Mouse (Mus musculus) adipocyte (in vitro differentiated cells): ENCODE data around the gene Ergic1.
A peak's percentile ranks its signal among the peaks of the same experiment; 100 is the strongest.

ENCODE experiments used
- DNase-seq: peaks from one replicate; pipeline ENCODE4 v3.0.0-alpha.2; 2016; ENCODE audit warnings: low spot score

The Ergic1 gene

DNA sequence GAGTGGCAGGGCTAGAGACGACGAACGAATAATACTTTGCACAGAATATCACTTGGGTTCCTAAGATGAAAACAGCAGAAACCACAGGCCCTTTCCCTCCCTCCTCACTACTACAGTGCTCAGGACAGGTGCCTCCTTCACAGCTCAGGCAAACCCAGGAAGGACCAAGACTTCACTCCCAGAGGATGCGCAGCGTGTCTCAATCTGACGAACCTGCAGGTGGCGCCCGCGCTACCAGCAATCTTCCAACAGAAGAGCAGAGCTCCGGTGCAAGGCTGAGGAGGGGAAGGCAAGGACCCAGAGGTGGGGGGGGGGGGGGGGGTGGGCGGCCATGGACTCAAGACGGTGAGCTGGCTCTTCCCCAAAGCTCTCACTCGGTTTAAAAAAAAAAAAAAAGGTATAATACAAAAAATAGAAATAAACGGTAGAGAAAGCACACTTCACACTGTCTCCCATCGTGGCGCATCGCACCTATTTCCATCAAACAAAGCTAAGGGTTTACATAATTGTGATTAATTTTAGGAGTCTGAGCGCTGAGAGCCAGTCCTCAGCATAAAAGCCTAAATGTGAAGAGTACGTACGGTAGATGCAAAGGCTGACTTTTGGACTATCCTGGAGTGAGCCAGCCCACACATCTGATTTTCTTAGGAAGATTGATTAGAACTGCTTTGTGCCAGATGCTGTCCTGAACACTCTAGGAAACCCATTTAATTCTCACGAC lies 99.1 kb downstream of the Ergic1 start:
- peak; percentile 80 for DNase-seq

DNA sequence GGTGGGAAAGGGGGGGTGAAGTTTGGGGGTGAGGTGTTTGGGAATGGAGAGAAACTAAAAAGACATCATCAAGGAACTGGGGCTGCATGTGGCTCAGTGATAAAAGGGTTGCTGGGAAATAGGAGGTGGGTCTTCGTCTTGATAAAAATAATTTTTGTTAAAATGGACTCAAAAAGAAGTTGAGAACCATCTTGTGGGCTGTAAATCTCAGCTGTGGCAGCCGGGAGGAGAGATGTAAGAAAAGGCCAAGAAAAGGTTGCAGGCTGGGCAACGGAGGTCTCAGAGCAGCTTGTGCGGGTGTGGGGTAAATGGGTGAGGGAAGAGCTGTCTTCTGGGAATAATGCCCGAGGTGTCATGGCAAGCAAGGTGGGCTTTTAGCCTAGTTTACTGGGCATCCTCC lies 100.9 kb downstream of the Ergic1 start:
- no peak for DNase-seq

DNA sequence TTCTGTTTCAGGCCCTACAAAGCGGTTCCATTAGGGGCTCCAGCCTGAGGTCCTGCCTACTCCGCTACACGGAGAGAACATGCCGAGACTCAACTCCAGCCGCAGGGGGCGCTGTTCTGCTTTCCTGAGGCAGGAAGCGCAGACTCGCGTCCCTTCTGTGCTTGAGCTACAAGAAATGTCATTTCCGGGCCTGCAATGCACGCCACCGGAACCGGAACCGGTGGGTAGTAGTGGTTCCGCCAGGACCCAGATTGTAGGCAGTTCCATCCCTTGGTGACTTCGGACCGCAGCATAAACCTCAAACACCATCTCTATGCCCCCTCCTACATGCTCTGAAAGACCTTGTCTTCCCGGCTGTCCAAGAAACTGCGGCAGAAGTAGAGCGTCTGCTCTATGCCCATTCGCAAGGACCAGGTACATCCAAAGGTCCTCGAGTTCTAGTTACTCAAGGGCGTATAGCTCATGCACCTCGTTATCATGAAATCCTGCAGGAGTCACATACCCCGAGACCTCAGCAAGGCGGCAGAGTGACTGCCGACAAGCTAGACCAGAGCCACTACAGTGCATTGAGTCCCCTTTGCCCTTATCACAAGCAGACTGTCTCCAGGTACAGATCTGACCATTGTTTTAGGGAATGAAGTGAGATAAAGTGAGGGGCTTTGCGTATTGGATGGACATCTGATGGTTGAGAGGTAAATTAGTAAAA lies 101.8 kb downstream of the Ergic1 start, which contains the start of gene Atp6v0e:
Gene Atp6v0e, plus strand, starts transcription at position 254 of the 706 bp plus-strand sequence.
- peak; percentile 84 for DNase-seq

DNA sequence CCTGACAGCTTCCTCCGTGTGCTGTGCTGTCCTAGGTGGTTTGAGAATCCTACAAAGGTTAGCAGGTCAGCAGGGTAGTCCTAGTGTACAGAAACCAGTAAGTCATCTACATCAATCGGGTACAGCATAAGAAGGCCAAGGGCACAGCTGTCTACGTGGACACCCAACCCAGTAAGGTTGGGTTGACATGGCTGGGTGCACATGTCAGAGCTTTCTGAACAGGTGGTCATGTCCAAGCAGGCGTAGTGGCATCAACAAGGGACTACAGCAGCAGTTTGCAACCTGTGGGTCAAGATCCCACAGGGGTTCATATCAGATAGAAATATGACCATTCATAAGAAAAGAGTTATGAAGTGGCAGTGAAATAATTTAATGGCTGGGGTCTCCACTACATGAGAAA lies 104.3 kb downstream of the Ergic1 start:
- DNase-seq, result no peak

DNA sequence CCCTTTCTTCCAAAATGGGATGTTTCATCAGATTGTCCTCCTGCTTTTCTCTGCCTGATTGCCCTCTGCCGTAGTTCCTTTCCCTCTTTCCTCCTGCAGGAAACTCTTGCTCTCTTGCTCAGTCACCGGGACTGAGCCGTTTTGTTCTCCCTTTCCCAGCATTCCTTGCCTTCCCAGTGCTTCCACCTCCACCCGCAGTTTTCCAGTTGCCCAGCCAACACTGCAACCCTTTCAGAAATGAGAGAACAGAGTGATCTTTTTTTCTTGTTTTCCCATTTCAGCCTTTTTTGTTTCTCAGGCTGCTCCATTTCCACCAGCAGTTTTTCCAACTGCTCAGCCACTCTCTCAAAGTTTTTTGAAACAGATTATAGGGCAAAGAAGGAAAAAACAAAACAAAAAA lies 110.0 kb downstream of the Ergic1 start:
- no peak for DNase-seq

DNA sequence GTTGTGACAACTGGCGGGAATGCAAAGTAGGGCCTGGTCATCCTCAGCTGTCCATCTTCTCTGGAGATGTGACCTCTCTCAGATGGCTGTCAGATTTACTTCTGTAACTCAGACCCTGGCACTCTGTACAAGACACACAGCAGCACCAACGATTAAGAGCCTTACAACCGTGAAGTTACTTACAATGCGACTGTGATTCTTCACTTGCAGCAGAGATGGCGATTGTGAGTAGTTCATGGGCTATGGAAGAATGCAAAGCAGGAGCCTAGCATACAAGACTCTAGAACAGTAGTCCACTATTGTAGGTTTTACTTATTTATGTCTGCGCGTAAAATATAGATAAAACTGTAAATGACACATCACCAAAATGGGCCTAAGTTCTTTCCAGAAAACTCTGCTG lies 114.6 kb downstream of the Ergic1 start:
- DNase-seq, result no peak

DNA sequence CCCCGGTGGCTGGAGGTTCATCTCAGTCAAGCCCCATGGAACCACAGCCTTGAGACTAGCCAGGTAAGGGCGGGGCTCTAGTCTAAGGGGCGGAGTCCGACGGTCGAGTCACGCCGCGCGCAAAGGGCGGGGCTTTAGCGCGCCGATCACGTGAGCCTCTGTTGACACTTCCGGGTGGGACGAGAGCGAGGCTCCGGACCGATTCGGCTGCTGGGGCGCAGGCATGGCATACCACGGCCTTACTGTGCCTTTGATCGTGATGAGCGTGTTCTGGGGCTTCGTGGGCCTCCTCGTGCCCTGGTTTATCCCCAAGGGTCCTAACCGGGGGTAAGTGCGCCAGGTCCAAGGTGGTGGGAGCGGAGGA lies 114.9 kb downstream of the Ergic1 start:
- peak; percentile 93 for DNase-seq

DNA sequence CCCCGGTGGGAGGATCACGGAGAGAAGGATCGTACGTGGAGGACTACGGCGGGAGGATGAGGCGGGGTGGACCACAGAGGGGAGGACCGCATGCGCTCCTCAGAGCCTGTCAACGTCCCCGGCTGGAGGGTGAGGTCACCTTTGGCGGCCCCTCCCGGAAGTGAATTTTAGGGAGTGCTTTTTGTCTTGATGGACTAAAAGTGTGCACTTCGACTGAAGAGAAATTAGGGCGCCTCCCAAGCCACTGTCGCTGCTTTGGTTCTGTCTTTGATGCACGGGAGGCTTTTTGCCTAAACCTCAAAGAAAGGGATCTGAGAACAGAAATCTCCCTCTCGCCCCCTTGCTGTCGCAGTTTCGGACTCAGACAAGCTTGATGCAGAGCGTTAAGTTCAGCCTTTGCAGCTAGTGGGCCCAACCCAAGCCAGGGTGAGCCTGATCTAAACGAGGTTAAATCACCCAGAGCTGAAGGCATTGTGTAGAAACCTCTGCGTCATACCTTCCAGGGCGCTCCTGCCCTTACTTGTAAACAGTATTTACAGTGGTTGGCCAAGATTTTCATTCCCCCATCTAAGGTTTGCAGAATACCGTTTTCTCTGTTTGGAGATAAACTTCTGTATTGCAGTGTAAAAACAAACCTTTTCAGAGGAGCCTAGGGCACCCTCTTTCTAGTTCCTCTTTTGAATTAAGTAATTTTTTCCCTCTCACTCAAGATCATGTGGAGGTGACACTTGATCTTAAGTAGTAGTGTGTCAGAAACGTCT lies 115.5 kb downstream of the Ergic1 start:
- DNase-seq, result peak; percentile 84

DNA sequence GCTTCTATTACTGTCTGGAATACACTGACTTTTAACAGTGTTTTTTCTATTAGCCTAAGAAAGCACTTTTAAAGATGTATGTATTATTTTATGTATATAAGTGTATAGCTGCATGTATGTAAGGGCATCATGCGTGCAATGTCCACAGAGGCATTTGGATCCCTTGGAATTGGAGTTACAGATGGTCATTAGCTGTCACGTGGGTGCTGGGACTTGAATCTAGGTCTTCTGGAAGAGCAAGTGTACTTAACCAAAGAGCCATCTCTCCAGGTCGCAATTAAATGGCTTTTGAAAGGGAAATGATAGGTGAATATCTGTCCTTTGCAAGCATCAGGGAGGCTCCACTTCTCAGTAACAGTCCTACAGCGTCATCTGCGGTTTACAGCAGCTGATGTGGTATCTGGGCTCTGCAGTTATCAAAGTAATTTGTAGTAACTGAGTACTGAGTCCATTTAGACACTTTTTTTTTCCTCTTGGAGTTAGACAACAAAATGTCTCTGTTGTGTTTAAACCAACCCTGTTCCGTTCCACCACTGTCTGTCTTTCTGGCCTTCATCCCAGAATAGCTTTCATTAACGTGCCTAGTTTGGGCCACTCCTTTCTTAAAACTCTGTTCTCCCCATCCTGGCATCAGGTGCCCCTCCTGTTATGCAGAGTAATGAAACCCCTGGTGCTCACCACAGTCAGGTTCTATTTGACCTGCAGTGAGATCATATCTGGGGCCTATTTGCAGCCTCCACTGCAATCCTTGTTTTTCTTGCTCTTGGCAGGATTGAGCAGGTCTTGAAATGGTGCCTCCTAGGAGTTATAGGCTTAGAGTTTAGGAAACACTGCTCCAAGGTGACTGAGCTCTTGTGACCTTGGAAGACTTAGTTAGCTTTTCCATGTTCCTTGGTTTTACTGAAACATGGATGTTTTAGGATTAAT lies 116.7 kb downstream of the Ergic1 start:
- DNase-seq, result peak; percentile 66

DNA sequence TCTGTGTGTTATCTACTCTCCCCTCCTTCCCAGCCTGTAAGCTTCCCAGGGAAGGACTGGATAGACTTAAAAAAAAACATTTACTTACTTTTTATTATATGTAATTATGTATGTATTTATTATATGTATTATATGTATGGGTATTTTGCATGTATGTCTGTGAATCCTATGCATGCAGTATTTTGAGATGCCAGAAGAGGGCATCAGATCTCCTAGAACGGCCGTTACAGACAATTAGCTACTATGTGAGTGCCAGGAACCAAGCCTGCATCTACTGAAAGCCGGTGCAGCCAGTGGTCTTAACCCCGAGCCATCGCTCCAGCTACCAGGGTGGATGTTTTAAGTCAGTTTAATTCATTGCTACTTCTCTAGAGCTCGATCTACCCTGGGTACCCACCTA lies 120.0 kb downstream of the Ergic1 start:
- DNase-seq, result no peak

DNA sequence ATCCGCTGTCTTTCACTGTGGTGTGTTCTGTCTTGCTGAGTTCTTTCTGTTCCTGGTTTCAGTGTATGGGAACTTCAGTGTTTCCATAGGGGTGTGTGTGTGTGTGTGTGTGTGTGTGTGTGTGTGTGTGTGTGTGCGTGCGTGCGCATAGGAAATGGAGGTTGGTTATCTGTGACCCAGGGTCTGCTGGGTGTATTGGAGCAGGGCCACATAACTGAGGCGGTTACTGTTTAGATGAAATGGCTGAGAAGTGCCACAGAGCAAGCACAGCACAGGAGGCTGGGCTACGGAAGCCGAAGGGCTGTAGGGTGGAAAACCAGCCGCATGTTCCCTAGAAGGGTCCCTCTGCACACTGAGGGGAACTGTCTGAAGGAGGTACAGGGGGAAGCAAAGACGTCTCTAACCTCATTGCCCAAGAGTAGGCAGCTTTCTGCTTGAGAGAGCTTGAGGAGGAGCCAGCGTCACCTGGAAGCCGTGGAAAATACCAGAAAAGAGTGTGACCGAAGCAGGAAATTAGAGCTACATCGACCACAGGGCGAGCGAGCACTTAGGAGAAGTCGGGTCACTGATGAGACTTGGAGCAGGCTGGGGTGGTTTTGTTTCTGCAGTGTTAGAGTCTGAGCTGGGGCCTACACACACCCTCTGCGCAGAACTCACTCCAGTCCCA lies 125.2 kb downstream of the Ergic1 start:
- no peak for DNase-seq

DNA sequence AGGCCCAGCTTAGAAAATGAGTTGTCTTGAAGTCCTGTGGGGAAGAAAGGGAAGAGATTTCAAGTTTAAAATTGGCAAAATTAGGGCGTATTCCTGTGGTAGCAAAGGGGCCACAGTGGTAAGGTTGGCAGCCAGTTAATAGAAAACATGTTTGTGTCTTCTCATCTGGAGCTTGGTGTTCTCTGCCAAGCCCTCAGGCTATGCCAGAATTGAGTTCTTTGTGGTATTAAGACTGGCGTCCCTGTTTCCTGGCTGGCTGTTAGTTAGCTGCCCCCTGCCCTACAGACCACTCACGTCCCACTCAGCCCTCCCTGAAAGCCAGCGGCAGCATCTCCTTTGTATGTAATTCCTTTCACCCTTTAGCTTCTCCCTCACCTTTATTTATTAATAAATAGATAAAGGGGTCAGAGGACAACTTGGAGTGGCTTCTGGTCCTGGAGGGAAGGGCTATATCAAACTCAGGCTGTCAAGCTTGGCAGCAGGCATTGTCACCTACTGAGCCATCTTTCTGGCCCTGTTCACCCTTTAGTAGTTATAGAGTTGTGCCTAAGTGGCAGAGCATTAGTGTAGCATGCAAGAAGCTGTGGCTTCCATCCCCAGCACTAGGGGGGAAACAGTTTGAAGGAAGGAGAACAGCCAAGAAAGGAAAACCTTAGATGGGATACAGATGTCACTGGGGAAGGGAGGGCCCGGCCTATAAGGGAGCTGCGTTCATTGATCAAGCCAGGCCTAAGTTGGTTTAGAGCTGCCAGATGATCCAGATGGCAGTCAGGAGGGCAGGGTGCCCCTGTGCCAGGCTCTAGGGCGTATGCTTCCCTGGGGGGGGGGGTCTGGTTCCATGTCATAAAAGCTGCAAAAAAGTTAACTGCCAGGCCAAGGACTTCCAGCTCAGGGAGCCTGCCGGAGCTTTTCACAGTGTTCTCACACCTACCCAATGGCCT lies 127.8 kb downstream of the Ergic1 start:
- DNase-seq, result peak; percentile 67

DNA sequence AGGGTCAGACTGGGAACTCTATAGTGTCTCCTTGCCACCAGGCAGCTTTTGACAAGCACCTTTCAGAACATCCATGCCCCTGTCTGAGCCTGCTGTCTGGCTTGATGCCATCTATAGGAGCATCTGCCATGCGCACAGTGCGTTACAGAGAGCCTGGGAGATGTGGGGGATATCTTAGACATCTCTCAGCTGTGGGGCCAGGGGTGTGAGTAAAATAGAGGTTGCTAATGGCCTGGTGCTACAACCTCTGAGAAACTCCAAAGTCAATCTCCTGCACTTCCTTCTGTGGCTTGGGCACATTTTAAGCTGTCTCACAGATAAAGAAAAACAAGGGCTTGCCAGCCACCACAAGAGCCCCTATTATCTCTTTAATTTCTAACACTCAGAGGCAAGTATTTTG lies 128.5 kb downstream of the Ergic1 start:
- DNase-seq, result no peak

DNA sequence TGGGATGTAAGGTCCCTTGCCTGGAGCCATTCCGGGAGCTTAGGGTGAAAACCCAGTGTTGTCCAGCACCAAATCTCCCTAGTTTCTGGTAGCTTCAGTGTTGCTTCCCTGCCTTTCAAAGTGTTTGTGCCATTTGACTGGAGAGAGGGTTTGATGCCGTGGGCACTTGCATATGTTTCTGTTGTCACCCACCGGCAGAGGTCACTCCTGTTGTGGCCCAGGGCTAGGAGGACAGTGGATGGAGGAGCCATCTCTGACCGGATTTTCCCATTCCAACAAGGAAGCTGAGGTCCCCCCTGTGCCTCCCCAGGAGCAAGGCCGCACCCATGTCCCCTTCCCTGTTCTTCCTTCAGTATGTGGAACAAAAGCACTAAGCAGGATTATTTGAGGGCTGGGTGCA lies 128.9 kb downstream of the Ergic1 start:
- no peak for DNase-seq

DNA sequence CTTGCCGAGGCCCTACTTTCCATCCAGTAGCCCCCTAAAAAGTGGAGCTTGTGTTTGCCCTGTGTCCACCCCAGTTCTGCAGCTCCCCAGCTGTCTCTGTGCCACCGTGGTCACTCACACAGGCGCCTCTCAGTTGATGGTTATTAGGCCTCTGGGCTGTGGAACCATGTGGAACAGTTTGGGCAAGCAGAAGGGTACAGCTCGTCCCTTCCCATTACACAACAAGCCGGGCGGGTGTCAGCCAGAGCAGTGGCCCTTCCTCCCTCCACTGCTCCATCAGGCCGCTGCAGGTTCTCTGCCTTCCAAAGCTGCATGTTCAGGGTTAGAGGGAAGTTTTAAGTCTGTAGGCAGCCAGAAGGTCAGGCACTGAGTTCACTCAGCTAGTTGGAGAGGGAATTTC lies 129.8 kb downstream of the Ergic1 start:
- DNase-seq, result peak; percentile 73

DNA sequence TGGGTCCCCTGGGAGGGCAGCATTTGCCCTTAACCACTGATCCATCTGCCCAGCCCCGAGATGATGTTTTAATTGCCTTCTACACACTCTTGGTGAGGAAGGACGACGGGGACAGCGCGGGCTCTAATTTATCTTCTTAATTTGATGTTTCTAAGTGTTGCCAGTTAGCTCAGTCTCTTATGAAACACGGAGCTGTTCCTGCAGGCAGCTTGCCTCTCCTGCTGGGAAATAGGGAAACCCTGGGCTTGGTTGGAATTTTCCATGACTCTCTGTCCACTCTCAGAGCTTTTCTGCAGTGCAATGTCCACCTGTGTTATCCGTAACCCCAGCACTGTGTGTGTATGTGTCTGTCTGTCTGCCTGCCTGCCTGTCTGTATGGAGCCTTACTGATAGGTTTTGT lies 132.1 kb downstream of the Ergic1 start:
- DNase-seq, result peak; percentile 69

DNA sequence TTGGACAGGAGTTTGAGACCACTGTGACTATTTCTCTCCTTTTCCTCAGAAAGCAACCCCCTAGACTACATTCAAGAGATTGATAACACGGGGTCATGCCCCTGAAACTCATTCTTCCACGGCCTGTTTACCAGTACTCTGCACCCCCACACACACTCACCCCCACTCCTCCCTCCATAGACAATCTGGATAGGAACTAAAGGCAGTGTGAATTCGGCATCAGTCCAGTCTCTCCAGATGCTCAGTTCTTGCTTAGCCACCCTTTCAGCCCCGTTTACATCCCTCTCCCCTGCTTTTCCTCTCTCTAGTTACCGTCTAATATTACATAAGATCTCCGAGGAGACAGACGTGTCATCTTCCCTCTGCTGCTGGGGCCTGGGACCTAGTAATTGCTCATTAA lies 132.9 kb downstream of the Ergic1 start:
- no peak for DNase-seq

DNA sequence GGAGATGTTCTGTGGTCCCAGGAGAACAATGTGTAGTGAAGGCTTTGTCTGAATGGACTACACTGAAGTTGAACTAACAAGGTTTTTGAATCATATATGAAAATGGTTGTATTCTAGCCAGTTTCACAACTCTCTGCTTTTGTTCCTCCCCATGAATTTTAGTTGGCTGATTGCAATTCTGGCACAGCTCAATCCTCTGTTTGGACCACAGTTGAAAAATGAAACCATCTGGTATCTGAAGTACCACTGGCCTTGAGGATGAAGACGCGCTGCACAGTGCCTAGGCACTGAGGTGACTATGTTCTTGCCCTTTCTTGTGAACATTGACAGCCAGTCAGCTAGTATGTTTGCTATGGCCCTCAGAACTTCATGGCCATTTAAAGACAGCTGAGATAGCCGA lies 133.9 kb downstream of the Ergic1 start:
- no peak for DNase-seq

DNA sequence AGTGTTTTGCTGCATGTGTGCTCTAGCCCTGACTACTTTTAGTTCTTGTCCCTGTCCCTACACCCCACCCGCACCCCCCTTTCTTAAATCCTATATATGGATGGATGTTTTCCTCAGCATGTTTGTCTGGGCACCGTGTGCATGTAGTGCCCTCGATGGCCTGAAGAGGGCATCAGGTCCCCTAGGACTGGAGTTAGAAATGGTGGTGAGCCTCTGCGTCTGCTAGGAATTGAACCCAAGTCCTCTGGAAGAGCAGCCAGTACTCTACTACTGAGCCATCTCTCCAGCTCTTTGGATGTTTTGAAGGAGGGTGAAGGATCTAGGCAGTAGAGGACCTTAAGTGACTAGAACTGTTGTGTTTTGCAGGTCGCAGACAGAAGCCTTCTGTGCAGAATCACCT lies 137.6 kb downstream of the Ergic1 start:
- DNase-seq, result no peak
